Mouse (Mus musculus) cerebellum, adult 9-10 months (tissue): ENCODE results near the gene Abcg8.

Experiments
- DNase-seq: peaks from one replicate; pipeline ENCODE4 v3.0.0; 2022

Gene Abcg8

GRCm38 (mm10) chr17:84665053-84665452, 11.0 kb upstream of the Abcg8 start:
- DNase-seq: no peak

- no peak for DNase-seq
Measured at GRCm38 (mm10) chr17:84665691-84666090, 10.4 kb upstream of the Abcg8 start.

- no peak for DNase-seq
Measured at GRCm38 (mm10) chr17:84667848-84668247, 8.3 kb upstream of the Abcg8 start.

GRCm38 (mm10) chr17:84672376-84673369, 3.4 kb upstream of the Abcg8 start:
- no peak for DNase-seq

- DNase-seq: no peak
Measured at GRCm38 (mm10) chr17:84674048-84674447, 2.1 kb upstream of the Abcg8 start.

GRCm38 (mm10) chr17:84675204-84675603, 898 bp upstream of the Abcg8 start:
- no peak for DNase-seq

GRCm38 (mm10) chr17:84677595-84677994, 1.5 kb downstream of the Abcg8 start:
- DNase-seq: no peak

- DNase-seq: no peak
Measured at GRCm38 (mm10) chr17:84681670-84682069, 5.6 kb downstream of the Abcg8 start.

GRCm38 (mm10) chr17:84682734-84683717, 6.9 kb downstream of the Abcg8 start, which contains the start of gene Abcg5:
Abcg5 (minus strand) TSS chr17:84683011.
- DNase-seq: no peak

GRCm38 (mm10) chr17:84684284-84684683, 8.2 kb downstream of the Abcg8 start:
- DNase-seq: no peak

- DNase-seq: no peak
Measured at GRCm38 (mm10) chr17:84685286-84685685, 9.2 kb downstream of the Abcg8 start.

GRCm38 (mm10) chr17:84687994-84688393, 11.9 kb downstream of the Abcg8 start:
- DNase-seq: no peak

- DNase-seq: no peak
Measured at GRCm38 (mm10) chr17:84688834-84689233, 12.7 kb downstream of the Abcg8 start.

- DNase-seq: no peak
Measured at GRCm38 (mm10) chr17:84689316-84689715, 13.2 kb downstream of the Abcg8 start.

GRCm38 (mm10) chr17:84690111-84690510, 14.0 kb downstream of the Abcg8 start:
- no peak for DNase-seq

- DNase-seq: no peak
Measured at GRCm38 (mm10) chr17:84693741-84694140, 17.6 kb downstream of the Abcg8 start.

GRCm38 (mm10) chr17:84696537-84696936, 20.4 kb downstream of the Abcg8 start:
- DNase-seq: no peak

GRCm38 (mm10) chr17:84698727-84699126, 22.6 kb downstream of the Abcg8 start:
- DNase-seq: peak; percentile 67

- DNase-seq: no peak
Measured at GRCm38 (mm10) chr17:84707407-84707806, 31.3 kb downstream of the Abcg8 start.

- DNase-seq: no peak
Measured at GRCm38 (mm10) chr17:84708818-84709217, 32.7 kb downstream of the Abcg8 start.

GRCm38 (mm10) chr17:84709403-84709851, 33.3 kb downstream of the Abcg8 start:
- DNase-seq: peak; percentile 9

- DNase-seq: no peak
Measured at GRCm38 (mm10) chr17:84713563-84714164, 37.6 kb downstream of the Abcg8 start.

GRCm38 (mm10) chr17:84714930-84715329, 38.8 kb downstream of the Abcg8 start:
- DNase-seq: no peak
